ENCODE assay signal across 11 mouse cellular contexts in the genomic region with DNA sequence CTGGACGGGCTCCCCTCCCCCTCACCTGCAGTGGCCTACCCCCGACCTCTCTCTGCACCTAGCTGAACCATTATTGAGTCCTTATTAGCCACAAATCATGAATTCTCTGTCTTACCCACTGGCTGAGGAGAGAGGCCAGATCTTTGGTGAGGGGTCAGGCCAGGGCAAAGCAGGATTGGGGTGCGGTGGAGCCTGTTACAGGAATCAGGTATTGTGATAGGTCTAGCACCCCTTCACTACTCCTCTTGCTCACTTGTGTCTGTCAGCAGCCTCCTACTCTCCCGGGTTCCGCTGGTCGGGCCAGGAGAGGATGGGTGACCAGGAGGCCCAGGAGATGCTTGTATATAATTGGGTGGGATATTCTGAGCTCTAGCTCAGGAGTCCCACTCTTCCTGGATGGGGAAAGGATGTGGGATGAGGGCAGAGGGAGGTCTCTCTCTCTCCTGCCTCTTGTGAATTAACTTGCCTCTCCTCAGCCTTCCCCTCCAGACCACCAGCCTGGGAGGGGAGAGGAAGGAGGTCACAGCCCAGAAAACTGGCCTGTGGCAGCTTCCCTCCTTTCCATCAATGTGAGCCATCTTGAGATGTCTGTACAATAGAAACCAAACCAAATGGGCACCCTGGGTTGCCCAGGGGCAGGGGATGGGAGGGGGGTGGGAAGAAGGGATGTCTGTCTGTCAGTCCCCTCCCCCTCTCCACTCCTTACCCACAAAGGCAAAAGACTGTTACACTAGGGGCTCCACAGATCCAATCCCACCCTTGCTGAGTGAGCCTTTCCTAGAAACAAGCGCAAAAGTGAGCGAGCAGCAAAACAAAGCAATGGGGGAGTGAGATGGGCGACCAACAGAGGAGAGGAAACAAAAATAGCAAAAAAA. TPM values are rescaled to one million over a fixed set of nuclear protein-coding genes. Genes with fewer than 3 reads are reported as not detected.
DNase-seq lines count a peak whose midpoint lies in the region; ATAC-seq lines count a peak whose summit lies in the region.
"Had no signal": no experiment of that assay in that cellular context is flagged by ENCODE, and none has a peak within 500 bp of the region (broad histone marks: within the 10 kb centered on the region; RNA-seq: fewer than 3 reads in every experiment).

No protein-coding gene starts in this region.

- H3K4me3 ChIP-seq in heart, embryonic 14.5 days (ENCODE audit: control insufficient read depth in 1 of 2, insufficient read depth in 1 of 2, low read depth in 1 of 2, low read length in 2 of 2) = no peak overlapping the region
- peak overlapping the region; percentile 3; the same call in 1 of the 2 replicates for H3K4me3 ChIP-seq in embryonic facial prominence, embryonic 11.5 days (ENCODE audit: low read depth, low read length)
- peak overlapping the region; percentile 8; the same call in 1 of the 2 replicates for H3K4me3 ChIP-seq in hindbrain, embryonic 13.5 days
- H3K4me3 ChIP-seq in midbrain, embryonic 16.5 days (ENCODE audit: low read depth, low read length) = no peak overlapping the region

- H3K27ac ChIP-seq in heart, embryonic 14.5 days (replicated peaks in 1 of 2; ENCODE audit: control insufficient read depth in 1 of 2, insufficient read depth in 1 of 2, low read depth in 2 of 2, low read length in 2 of 2) = no peak overlapping the region
- peak overlapping the region; percentile 35; the same call in 1 of the 2 replicates for H3K27ac ChIP-seq in embryonic facial prominence, embryonic 11.5 days (replicated peaks; ENCODE audit: low read depth, low read length)
- H3K27ac ChIP-seq in hindbrain, embryonic 13.5 days = peak overlapping the region; percentile 70
- H3K27ac ChIP-seq in midbrain, embryonic 16.5 days (ENCODE audit: low read length) = peak overlapping the region; percentile 53

- no peak overlapping the region for H3K4me2 ChIP-seq in heart, embryonic 14.5 days (ENCODE audit: low read length)
- H3K4me2 ChIP-seq in embryonic facial prominence, embryonic 11.5 days (ENCODE audit: low read depth, low read length) = peak overlapping the region; percentile 19; the same call in 1 of the 2 replicates
- peak overlapping the region; percentile 98 for H3K4me2 ChIP-seq in hindbrain, embryonic 13.5 days
- no peak overlapping the region for H3K4me2 ChIP-seq in midbrain, embryonic 16.5 days (ENCODE audit: low read length)

- ATAC-seq in heart, embryonic 14.5 days (ENCODE audit: insufficient number of reproducible peaks, insufficient read depth, low FRiP score, low read depth) = no peak
- no peak for ATAC-seq in embryonic facial prominence, embryonic 11.5 days (replicated peaks; ENCODE audit: insufficient number of reproducible peaks, low FRiP score, low TSS enrichment, low read depth)
- ATAC-seq in hindbrain, embryonic 13.5 days (ENCODE audit: low FRiP score) = no peak
- ATAC-seq in midbrain, embryonic 16.5 days = no peak
- ATAC-seq in granulocyte monocyte progenitor cell, adult 5-6 weeks (replicated peaks; ENCODE audit: poor library complexity, severe bottlenecking) = no peak

- peaks cover 48% of the 10 kb centered on the region for H3K36me3 ChIP-seq in heart, embryonic 14.5 days (ENCODE audit: control insufficient read depth, insufficient read depth, low read length)
- H3K36me3 ChIP-seq in embryonic facial prominence, embryonic 11.5 days (replicated peaks; ENCODE audit: control insufficient read depth, insufficient read depth, low read depth, low read length) = peaks cover 24% of the 10 kb centered on the region
- peaks cover 57% of the 10 kb centered on the region for H3K36me3 ChIP-seq in hindbrain, embryonic 13.5 days
- H3K36me3 ChIP-seq in midbrain, embryonic 16.5 days (ENCODE audit: control insufficient read depth, insufficient read depth, low read length) = peaks cover 28% of the 10 kb centered on the region

- WGBS in heart, embryonic 14.5 days = 49% methylated on average over 9 of the region's 9 CpGs
- WGBS in embryonic facial prominence, embryonic 11.5 days = 23% methylated on average over 9 of the region's 9 CpGs
- 25% methylated on average over 9 of the region's 9 CpGs for WGBS in hindbrain, embryonic 13.5 days
- 15% methylated on average over 9 of the region's 9 CpGs for WGBS in midbrain, embryonic 16.5 days

- H3K27me3 ChIP-seq in heart, embryonic 14.5 days (ENCODE audit: control insufficient read depth, insufficient read depth, low read length) = no peaks in the 10 kb centered on the region
- no peaks in the 10 kb centered on the region for H3K27me3 ChIP-seq in embryonic facial prominence, embryonic 11.5 days (ENCODE audit: control insufficient read depth, insufficient read depth, low read length)
- no peaks in the 10 kb centered on the region for H3K27me3 ChIP-seq in hindbrain, embryonic 13.5 days
- no peaks in the 10 kb centered on the region for H3K27me3 ChIP-seq in midbrain, embryonic 16.5 days (ENCODE audit: control insufficient read depth, insufficient read depth, low read depth, low read length)

- H3K4me1 ChIP-seq in heart, embryonic 14.5 days (ENCODE audit: control insufficient read depth in 2 of 2, insufficient read depth in 2 of 2, low read length in 2 of 2) = peaks cover 27 to 58% of the 10 kb centered on the region in 2 experiments
- H3K4me1 ChIP-seq in embryonic facial prominence, embryonic 11.5 days (ENCODE audit: control insufficient read depth, insufficient read depth, low read length) = peaks cover 35% of the 10 kb centered on the region
- peaks cover 84% of the 10 kb centered on the region for H3K4me1 ChIP-seq in hindbrain, embryonic 13.5 days (replicated peaks)
- peaks cover 61% of the 10 kb centered on the region for H3K4me1 ChIP-seq in midbrain, embryonic 16.5 days (ENCODE audit: control insufficient read depth, insufficient read depth, low read length)

- H3K9me3 ChIP-seq in heart, embryonic 14.5 days (ENCODE audit: control insufficient read depth, low read length) = no peaks in the 10 kb centered on the region
- H3K9me3 ChIP-seq in embryonic facial prominence, embryonic 11.5 days (replicated peaks; ENCODE audit: control insufficient read depth, low read length) = no peaks in the 10 kb centered on the region
- no peaks in the 10 kb centered on the region for H3K9me3 ChIP-seq in hindbrain, embryonic 13.5 days
- no peaks in the 10 kb centered on the region for H3K9me3 ChIP-seq in midbrain, embryonic 16.5 days (replicated peaks; ENCODE audit: control insufficient read depth, low read length, poor library complexity, severe bottlenecking)

- peak overlapping the region; percentile 8; the same call in 1 of the 2 replicates for H3K9ac ChIP-seq in heart, embryonic 14.5 days (ENCODE audit: low read length)
- peak overlapping the region; percentile 39 for H3K9ac ChIP-seq in embryonic facial prominence, embryonic 11.5 days (replicated peaks; ENCODE audit: low read length)
- peak overlapping the region; percentile 61 for H3K9ac ChIP-seq in hindbrain, embryonic 13.5 days
- no peak overlapping the region for H3K9ac ChIP-seq in midbrain, embryonic 16.5 days (ENCODE audit: low read depth, low read length)

- no peak for DNase-seq in heart, adult 18-20 months
- DNase-seq in embryonic facial prominence, embryonic 11.5 days (ENCODE audit: low spot score) = no peak
- DNase-seq in layer of hippocampus, postnatal 14 days (ENCODE audit: low spot score in 2 of 2) = no peak
- no peak for DNase-seq in spleen, postnatal 36 days (ENCODE audit: low spot score in 2 of 2)
- DNase-seq: kidney, adult 9 months had no signal

RNA-seq across cellular contexts. Expression of gene Mex3a, which starts 6.3 kb away (rescaled TPM):
- polyA plus RNA-seq in heart, embryonic 14.5 days (2014; fragmentation: Nextera tagmentation; extraction: Ambion mirVana) = 9.0 and 11.0 TPM in 2 replicates
- under 1 TPM; 0.26 to 0.35 TPM for total RNA-seq in heart, adult 18-20 months (2021)
- 40.1 and 41.0 TPM in 2 replicates for polyA plus RNA-seq in embryonic facial prominence, embryonic 11.5 days (2014; fragmentation: Nextera tagmentation; extraction: Ambion mirVana)
- polyA plus RNA-seq in hindbrain, embryonic 13.5 days (2015; fragmentation: Nextera tagmentation; extraction: Ambion mirVana) = 38.9 and 40.0 TPM in 2 replicates
- polyA plus RNA-seq in midbrain, embryonic 16.5 days (2015; fragmentation: Nextera tagmentation; extraction: Ambion mirVana) = 28.6 and 33.0 TPM in 2 replicates
- 10 to 100 TPM in 1 of 2 experiments, 1 to 10 TPM in 1; 9.0 to 10.7 TPM for total RNA-seq in layer of hippocampus, postnatal 14 days (2021)
- total RNA-seq in granulocyte monocyte progenitor cell, adult 5-6 weeks (2014; fragmentation: Nextera tagmentation) = 3.8 and 5.1 TPM in 2 replicates
- 1.7 and 2.5 TPM in 2 replicates for total RNA-seq in granulocyte monocyte progenitor cell, adult 5-6 weeks (2017)

RNA-seq across cellular contexts. Expression of gene Rab25, which starts 9.6 kb away (rescaled TPM):
- 0.30 TPM in 1 of 2 replicates, not detected in the other for polyA plus RNA-seq in heart, embryonic 14.5 days (2014; fragmentation: Nextera tagmentation; extraction: Ambion mirVana)
- under 1 TPM in 1 of 2 experiments, not detected in 1; 0.26 TPM for total RNA-seq in heart, adult 18-20 months (2021)
- 3.7 and 4.0 TPM in 2 replicates for polyA plus RNA-seq in embryonic facial prominence, embryonic 11.5 days (2014; fragmentation: Nextera tagmentation; extraction: Ambion mirVana)
- polyA plus RNA-seq in hindbrain, embryonic 13.5 days (2015; fragmentation: Nextera tagmentation; extraction: Ambion mirVana) = not detected in 2 replicates
- polyA plus RNA-seq in midbrain, embryonic 16.5 days (2015; fragmentation: Nextera tagmentation; extraction: Ambion mirVana) = 0.69 TPM in 1 of 2 replicates, not detected in the other
- total RNA-seq in layer of hippocampus, postnatal 14 days (2021) = not detected
- 1.0 and 1.2 TPM in 2 replicates for total RNA-seq in granulocyte monocyte progenitor cell, adult 5-6 weeks (2014; fragmentation: Nextera tagmentation)
- total RNA-seq in granulocyte monocyte progenitor cell, adult 5-6 weeks (2017) = not detected in 2 replicates
- total RNA-seq: common myeloid progenitor, adult 5-6 weeks; left cerebral cortex, postnatal 25 days had no signal

RNA-seq across cellular contexts. Expression of gene Lamtor2, which starts 14.4 kb away (rescaled TPM):
- polyA plus RNA-seq in heart, embryonic 14.5 days (2014; fragmentation: Nextera tagmentation; extraction: Ambion mirVana) = 75.6 and 87.5 TPM in 2 replicates
- 100 to 1,000 TPM; 102 to 104 TPM for total RNA-seq in heart, adult 18-20 months (2021)
- polyA plus RNA-seq in embryonic facial prominence, embryonic 11.5 days (2014; fragmentation: Nextera tagmentation; extraction: Ambion mirVana) = 77.4 and 82.0 TPM in 2 replicates
- 179 and 182 TPM in 2 replicates for polyA plus RNA-seq in hindbrain, embryonic 13.5 days (2015; fragmentation: Nextera tagmentation; extraction: Ambion mirVana)
- polyA plus RNA-seq in midbrain, embryonic 16.5 days (2015; fragmentation: Nextera tagmentation; extraction: Ambion mirVana) = 181 and 193 TPM in 2 replicates
- total RNA-seq in layer of hippocampus, postnatal 14 days (2021) = 100 to 1,000 TPM in 1 of 2 experiments, 10 to 100 TPM in 1; 96.1 to 113 TPM
- total RNA-seq in granulocyte monocyte progenitor cell, adult 5-6 weeks (2014; fragmentation: Nextera tagmentation) = 60.7 and 74.3 TPM in 2 replicates
- total RNA-seq in granulocyte monocyte progenitor cell, adult 5-6 weeks (2017) = 102 and 122 TPM in 2 replicates

RNA-seq across cellular contexts. Expression of gene Ubqln4, which starts 15.1 kb away (rescaled TPM):
- polyA plus RNA-seq in heart, embryonic 14.5 days (2014; fragmentation: Nextera tagmentation; extraction: Ambion mirVana) = 37.4 and 37.5 TPM in 2 replicates
- total RNA-seq in heart, adult 18-20 months (2021) = 10 to 100 TPM; 72.4 to 78.7 TPM
- 62.1 and 73.3 TPM in 2 replicates for polyA plus RNA-seq in embryonic facial prominence, embryonic 11.5 days (2014; fragmentation: Nextera tagmentation; extraction: Ambion mirVana)
- polyA plus RNA-seq in hindbrain, embryonic 13.5 days (2015; fragmentation: Nextera tagmentation; extraction: Ambion mirVana) = 36.7 and 38.3 TPM in 2 replicates
- polyA plus RNA-seq in midbrain, embryonic 16.5 days (2015; fragmentation: Nextera tagmentation; extraction: Ambion mirVana) = 39.8 and 41.3 TPM in 2 replicates
- total RNA-seq in layer of hippocampus, postnatal 14 days (2021) = 10 to 100 TPM; 77.3 to 81.8 TPM
- total RNA-seq in granulocyte monocyte progenitor cell, adult 5-6 weeks (2014; fragmentation: Nextera tagmentation) = 64.7 and 67.9 TPM in 2 replicates
- 37.9 and 39.6 TPM in 2 replicates for total RNA-seq in granulocyte monocyte progenitor cell, adult 5-6 weeks (2017)

RNA-seq across cellular contexts. Expression of gene Lmna, which starts 28.8 kb away (rescaled TPM):
- 76.7 and 84.1 TPM in 2 replicates for polyA plus RNA-seq in heart, embryonic 14.5 days (2014; fragmentation: Nextera tagmentation; extraction: Ambion mirVana)
- 100 to 1,000 TPM; 113 to 129 TPM for total RNA-seq in heart, adult 18-20 months (2021)
- polyA plus RNA-seq in embryonic facial prominence, embryonic 11.5 days (2014; fragmentation: Nextera tagmentation; extraction: Ambion mirVana) = 28.7 and 30.5 TPM in 2 replicates
- polyA plus RNA-seq in hindbrain, embryonic 13.5 days (2015; fragmentation: Nextera tagmentation; extraction: Ambion mirVana) = 31.9 and 35.0 TPM in 2 replicates
- polyA plus RNA-seq in midbrain, embryonic 16.5 days (2015; fragmentation: Nextera tagmentation; extraction: Ambion mirVana) = 51.0 and 59.7 TPM in 2 replicates
- 10 to 100 TPM; 42.0 to 49.3 TPM for total RNA-seq in layer of hippocampus, postnatal 14 days (2021)
- not detected in 2 replicates for total RNA-seq in granulocyte monocyte progenitor cell, adult 5-6 weeks (2014; fragmentation: Nextera tagmentation)
- 0.41 and 1.6 TPM in 2 replicates for total RNA-seq in granulocyte monocyte progenitor cell, adult 5-6 weeks (2017)

Comparison
In these comparisons a context has a peak if more than half of its experiments do, and no peak if none do; other contexts are left out.
1. H3K27ac ChIP-seq: peak in embryonic facial prominence, embryonic 11.5 days (single experiment), hindbrain, embryonic 13.5 days (single experiment) and midbrain, embryonic 16.5 days (single experiment); none in heart, embryonic 14.5 days (0 of 2).
2. H3K4me2 ChIP-seq: peak in embryonic facial prominence, embryonic 11.5 days (single experiment) and hindbrain, embryonic 13.5 days (single experiment); none in heart, embryonic 14.5 days (single experiment) and midbrain, embryonic 16.5 days (single experiment).
3. H3K4me3 ChIP-seq: peak in embryonic facial prominence, embryonic 11.5 days (single experiment) and hindbrain, embryonic 13.5 days (single experiment); none in heart, embryonic 14.5 days (0 of 2) and midbrain, embryonic 16.5 days (single experiment).